Mouse (Mus musculus) embryonic fibroblast, embryonic 13.5 days (primary cell): Measurements from ENCODE around the gene Pkn1.

Experiments used
- CTCF ChIP-seq: IDR thresholded peaks from 2 replicates; pipeline ENCODE4 v1.5.1; 2011; ENCODE audit warnings: mild to moderate bottlenecking, control low read depth, low read length, moderate library complexity, borderline replicate concordance; ENCODE audit not compliant: insufficient read depth
- POLR2A ChIP-seq: IDR thresholded peaks from 2 replicates; pipeline ENCODE4 v1.6.1; 2011; ENCODE audit warnings: low read depth, mild to moderate bottlenecking, control low read depth, low read length, moderate library complexity

DNA sequence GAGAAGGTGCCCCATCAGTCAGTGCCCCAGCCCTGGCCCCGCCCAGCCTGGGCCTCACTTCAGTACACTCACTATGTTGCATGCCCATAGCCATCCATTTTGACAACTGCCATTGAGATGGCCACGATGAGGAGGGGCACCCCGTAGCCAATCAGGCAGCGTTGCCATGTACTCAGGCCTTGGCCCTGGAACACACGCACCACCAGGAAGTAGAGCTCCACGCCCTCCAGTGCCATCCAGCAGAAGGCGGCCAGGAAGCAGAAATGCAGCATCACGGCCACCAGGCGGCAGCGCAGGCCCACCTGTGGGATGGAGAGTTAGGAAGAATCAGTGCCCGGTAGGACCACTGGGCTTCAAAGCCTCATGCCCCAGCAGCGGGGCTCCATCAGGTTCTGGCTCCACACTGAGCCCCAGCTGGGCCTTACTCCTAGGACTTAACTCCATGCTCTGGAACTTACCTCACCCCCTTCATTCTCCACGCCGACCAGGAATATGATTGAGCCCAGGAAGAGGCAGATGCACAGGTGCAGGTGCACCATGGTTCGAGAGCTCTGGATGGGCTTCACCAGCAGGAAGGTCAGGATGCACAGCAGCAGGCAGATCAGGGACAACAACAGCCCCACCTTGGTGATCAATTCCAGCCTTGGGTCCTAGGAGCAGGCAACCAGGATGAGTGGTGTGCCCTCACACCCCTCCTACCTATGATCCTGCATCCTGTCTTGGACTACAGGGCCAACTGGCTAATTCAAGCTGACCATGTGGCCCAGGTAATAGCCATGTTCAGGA lies 25.9 kb upstream of the Pkn1 start:
- no peak for TF ChIP-seq POLR2A
- peak; percentile 91 for TF ChIP-seq CTCF
